Mouse (Mus musculus) C2C12 (cell line): Measurements from ENCODE around the gene Ccr7. TPM values are rescaled to one million over a fixed set of nuclear protein-coding genes. Genes with fewer than 3 reads are reported as not detected.

Source experiments
- H3K27me3 ChIP-seq: one replicate; pipeline ENCODE4 v1.6.1; 2011; ENCODE audit not compliant: control insufficient read depth, insufficient read depth, insufficient read length
- H3K36me3 ChIP-seq: one replicate; pipeline ENCODE4 v1.6.1; 2011; ENCODE audit not compliant: control insufficient read depth, insufficient read depth
- H3K4me3 ChIP-seq: one replicate; pipeline ENCODE4 v1.5.1; 2011; ENCODE audit warnings: mild to moderate bottlenecking, control low read depth; ENCODE audit not compliant: poor library complexity, insufficient read depth, severe bottlenecking
- H3K79me2 ChIP-seq: one replicate; pipeline ENCODE4 v1.6.1; 2011; ENCODE audit not compliant: control insufficient read depth, insufficient read depth
- H3K79me3 ChIP-seq: one replicate; pipeline ENCODE4 v1.6.1; 2011; ENCODE audit warnings: low read depth, control low read depth
- H3ac ChIP-seq: one replicate; pipeline ENCODE3; 2011; ENCODE audit warnings: low read depth; ENCODE audit not compliant: control insufficient read depth, insufficient read length
- CEBPB ChIP-seq: IDR thresholded peaks from one replicate; pipeline ENCODE4 v1.6.1; 2011; ENCODE audit warnings: low read depth, mild to moderate bottlenecking, control low read depth, moderate library complexity
- CTCF ChIP-seq: IDR thresholded peaks from one replicate; pipeline ENCODE4 v1.5.1; 2011; ENCODE audit not compliant: control insufficient read depth, insufficient read depth, insufficient read length
- FOSL1 ChIP-seq: IDR thresholded peaks from one replicate; pipeline ENCODE4 v1.8.0; 2011; ENCODE audit warnings: mild to moderate bottlenecking, low read length; ENCODE audit not compliant: poor library complexity, insufficient read depth, severe bottlenecking
- MAX ChIP-seq: IDR thresholded peaks from one replicate; pipeline ENCODE4 v1.6.1; 2011; ENCODE audit warnings: mild to moderate bottlenecking, control low read depth
- MYOD1 ChIP-seq: IDR thresholded peaks from one replicate; pipeline ENCODE4 v1.6.1; 2011; ENCODE audit warnings: low read depth; ENCODE audit not compliant: control insufficient read depth, insufficient read length
- MYOG ChIP-seq: IDR thresholded peaks from one replicate; pipeline ENCODE4 v1.6.1; 2011; ENCODE audit not compliant: control insufficient read depth, insufficient read length; ENCODE audit errors: extremely low read depth
- USF1 ChIP-seq: IDR thresholded peaks from one replicate; pipeline ENCODE4 v1.6.1; 2011; ENCODE audit warnings: low read depth, mild to moderate bottlenecking, control low read depth, moderate library complexity
- polyA plus RNA-seq: library from polyadenylated mRNA; unstranded; fragments of >200 nt; fragmentation: generic; extraction: Trizol; gene quantifications from one replicate; pipeline ENCODE4 v1.2.1, GENCODE M21; 2012; ENCODE audit warnings: missing spikeins

The Ccr7 gene
- polyA plus RNA-seq, 1 experiment: 0.02 TPM

- TF ChIP-seq MYOD1 (no peak), CTCF (no peak), CEBPB (no peak), USF1 (no peak), FOSL1 (no peak), MAX (no peak), MYOG (no peak)
- Histone ChIP-seq H3K79me3 (no peaks in the 10 kb centered on the region), H3K36me3 (no peaks in the 10 kb centered on the region), H3K79me2 (no peaks in the 10 kb centered on the region), H3K4me3 (no peak overlapping the region), H3K27me3 (peaks cover 19% of the 10 kb centered on the region), H3ac (no peak overlapping the region)
Observed at GRCm38 (mm10) chr11:99177925-99178198, 23.0 kb upstream of the Ccr7 start.

GRCm38 (mm10) chr11:99177054-99177924 is 22.4 kb upstream of the Ccr7 start:
- no peaks in the 10 kb centered on the region for H3K36me3 ChIP-seq
- no peaks in the 10 kb centered on the region for H3K79me2 ChIP-seq
- no peak overlapping the region for H3ac ChIP-seq
- TF ChIP-seq MYOD1 (no peak), MYOG (no peak), CEBPB (no peak), USF1 (no peak), FOSL1 (no peak), CTCF (no peak), MAX (no peak)
- H3K79me3 ChIP-seq: no peaks in the 10 kb centered on the region
- H3K27me3 ChIP-seq: peaks cover 16% of the 10 kb centered on the region
- no peak overlapping the region for H3K4me3 ChIP-seq

GRCm38 (mm10) chr11:99172002-99172401 is 17.1 kb upstream of the Ccr7 start:
- H3K79me2 ChIP-seq: no peaks in the 10 kb centered on the region
- H3K36me3 ChIP-seq: no peaks in the 10 kb centered on the region
- TF ChIP-seq MYOG (no peak), MAX (no peak), USF1 (no peak), FOSL1 (no peak), CTCF (no peak), CEBPB (no peak)
- H3K79me3 ChIP-seq: no peaks in the 10 kb centered on the region
- H3K27me3 ChIP-seq: peaks cover 21% of the 10 kb centered on the region
- no peak overlapping the region for H3K4me3 ChIP-seq
- H3ac ChIP-seq: no peak overlapping the region

GRCm38 (mm10) chr11:99171442-99171841 is 16.6 kb upstream of the Ccr7 start:
- Histone ChIP-seq H3K79me2 (no peaks in the 10 kb centered on the region), H3K79me3 (no peaks in the 10 kb centered on the region), H3ac (no peak overlapping the region), H3K4me3 (no peak overlapping the region), H3K36me3 (no peaks in the 10 kb centered on the region), H3K27me3 (peaks cover 27% of the 10 kb centered on the region)
- TF ChIP-seq MYOD1 (no peak), CEBPB (no peak), MYOG (no peak), USF1 (no peak), MAX (no peak), CTCF (no peak), FOSL1 (no peak)

GRCm38 (mm10) chr11:99170547-99171267 is 15.8 kb upstream of the Ccr7 start:
- H3ac ChIP-seq: no peak overlapping the region
- peaks cover 30% of the 10 kb centered on the region for H3K27me3 ChIP-seq
- TF ChIP-seq CEBPB (no peak), MAX (no peak), MYOG (no peak), CTCF (no peak), FOSL1 (no peak), USF1 (no peak), MYOD1 (no peak)
- H3K4me3 ChIP-seq: no peak overlapping the region
- no peaks in the 10 kb centered on the region for H3K79me2 ChIP-seq
- H3K79me3 ChIP-seq: no peaks in the 10 kb centered on the region
- H3K36me3 ChIP-seq: no peaks in the 10 kb centered on the region
